Mouse (Mus musculus) limb, embryonic 14.5 days (tissue): ENCODE results near the gene Gpx3. TPM values are rescaled to one million over a fixed set of nuclear protein-coding genes. Genes with fewer than 3 reads are reported as not detected.

Experiments
- ATAC-seq: fragments of 200-750 bp; cut with Nextera tagmentation; 2 replicates; pipeline ENCODE4 v1.8.0; 2017; ENCODE audit warnings: low read depth, moderate number of reproducible peaks, moderate TSS enrichment; ENCODE audit not compliant: low FRiP score
- DNase-seq: peaks from one replicate; pipeline ENCODE4 v3.0.0-alpha.2; 2015; ENCODE audit warnings: low spot score
- H3K27ac ChIP-seq: fragments of 300-500 bp; sonication (generic); replicated peaks from 2 replicates; pipeline ENCODE4 v1.5.1; 2014; ENCODE audit warnings: low read depth, mild to moderate bottlenecking, low read length, moderate library complexity, mixed read lengths
- H3K27me3 ChIP-seq: fragments of 300-500 bp; sonication (generic); 2 replicates; pipeline ENCODE4 v1.6.1; 2014; ENCODE audit warnings: low read length, mixed read lengths; ENCODE audit not compliant: control insufficient read depth, insufficient read depth
- H3K36me3 ChIP-seq: fragments of 300-500 bp; sonication (generic); 2 replicates; pipeline ENCODE4 v1.6.1; 2014; ENCODE audit warnings: mild to moderate bottlenecking, low read length, moderate library complexity, mixed read lengths; ENCODE audit not compliant: control insufficient read depth, insufficient read depth
- H3K4me1 ChIP-seq: fragments of 300-500 bp; sonication (generic); 2 replicates; pipeline ENCODE4 v1.6.1; 2014; ENCODE audit warnings: antibody characterized with exemption, low read length, mixed read lengths; ENCODE audit not compliant: control insufficient read depth, insufficient read depth
- H3K4me2 ChIP-seq: fragments of 300-500 bp; sonication (generic); replicated peaks from 2 replicates; pipeline ENCODE4 v1.6.1; 2014; ENCODE audit warnings: low read depth, mild to moderate bottlenecking, low read length, moderate library complexity; ENCODE audit not compliant: severe bottlenecking
- H3K4me3 ChIP-seq: fragments of 300-500 bp; sonication (generic); replicated peaks from 2 replicates; pipeline ENCODE4 v1.5.1; 2014; ENCODE audit warnings: low read length
- H3K9ac ChIP-seq: fragments of 300-500 bp; sonication (generic); 2 replicates; pipeline ENCODE4 v1.6.1; 2014; ENCODE audit warnings: mild to moderate bottlenecking, low read depth, low read length, moderate library complexity; ENCODE audit not compliant: severe bottlenecking
- H3K9me3 ChIP-seq: fragments of 300-500 bp; sonication (generic); 2 replicates; pipeline ENCODE4 v1.6.1; 2016; ENCODE audit warnings: low read length; ENCODE audit not compliant: control insufficient read depth
- POLR2A ChIP-seq: fragments of 200-500 bp; IDR thresholded peaks from 2 replicates; pipeline ENCODE4 v1.8.0; 2012; ENCODE audit warnings: inconsistent platforms, mild to moderate bottlenecking, moderate library complexity, borderline replicate concordance; ENCODE audit not compliant: insufficient read depth, insufficient read length; ENCODE audit errors: extremely low read depth
- WGBS: fragments of 180-500 bp; shearing (Covaris S2); extraction: QIAGEN DNeasy Blood & Tissue Kit; methylation state at CpG from one replicate; pipeline ENCODE4 v1.1.7; 2014; 5-methylcytosine and 5-hydroxymethylcytosine counted together
- polyA plus RNA-seq, 2 experiments: library from polyadenylated mRNA; depleted of rRNA in 1 of 2; stranded (reverse) in 1 of 2; unstranded in 1 of 2; fragments of >200 nt; fragmentation: Nextera tagmentation in 1 of 2; extraction: Ambion mirVana in 1 of 2; gene quantifications; 2 replicates each; pipeline versions ENCODE4 v1.2.1 to v1.2.3; 2012 to 2014

Gene Gpx3
- polyA plus RNA-seq, 2 experiments = 14.5 to 37.3 TPM

DNA sequence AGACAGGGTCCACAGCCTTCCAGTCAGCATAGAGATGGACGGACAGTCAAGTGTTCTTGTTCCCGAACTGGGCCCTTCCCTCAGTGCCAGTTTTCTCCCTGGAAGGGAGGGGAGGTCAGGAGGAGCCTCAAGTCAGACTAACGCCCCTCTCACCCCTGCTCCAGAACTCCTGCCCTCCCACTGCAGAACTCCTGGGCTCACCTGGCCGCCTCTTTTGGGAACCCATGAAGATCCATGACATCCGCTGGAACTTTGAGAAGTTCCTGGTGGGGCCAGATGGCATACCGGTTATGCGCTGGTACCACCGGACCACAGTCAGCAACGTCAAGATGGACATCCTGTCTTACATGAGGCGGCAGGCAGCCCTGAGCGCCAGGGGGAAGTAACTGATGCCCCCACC lies 7.0 kb downstream of the Gpx3 start:
- ATAC-seq (no peak), DNase-seq (no peak)
- Histone ChIP-seq H3K36me3 (peaks cover 41% of the 10 kb centered on the region), H3K4me3 (no peak overlapping the region), H3K4me1 (no peaks in the 10 kb centered on the region), H3K4me2 (no peak overlapping the region), H3K27ac (no peak overlapping the region), H3K9me3 (no peaks in the 10 kb centered on the region), H3K9ac (no peak overlapping the region), H3K27me3 (no peaks in the 10 kb centered on the region)
- WGBS = 92% methylated on average over 11 of the region's 11 CpGs
- TF ChIP-seq POLR2A = no peak

GRCm38 (mm10) chr11:54910081-54910665 lies 7.9 kb downstream of the Gpx3 start:
- Histone ChIP-seq H3K9ac (no peak overlapping the region), H3K4me1 (no peaks in the 10 kb centered on the region), H3K9me3 (no peaks in the 10 kb centered on the region), H3K27me3 (no peaks in the 10 kb centered on the region), H3K4me3 (no peak overlapping the region), H3K4me2 (no peak overlapping the region), H3K36me3 (peaks cover 48% of the 10 kb centered on the region), H3K27ac (no peak overlapping the region)
- ATAC-seq (no peak), DNase-seq (no peak)
- 88% methylated on average over 12 of the region's 12 CpGs for WGBS
- TF ChIP-seq POLR2A = no peak

DNA sequence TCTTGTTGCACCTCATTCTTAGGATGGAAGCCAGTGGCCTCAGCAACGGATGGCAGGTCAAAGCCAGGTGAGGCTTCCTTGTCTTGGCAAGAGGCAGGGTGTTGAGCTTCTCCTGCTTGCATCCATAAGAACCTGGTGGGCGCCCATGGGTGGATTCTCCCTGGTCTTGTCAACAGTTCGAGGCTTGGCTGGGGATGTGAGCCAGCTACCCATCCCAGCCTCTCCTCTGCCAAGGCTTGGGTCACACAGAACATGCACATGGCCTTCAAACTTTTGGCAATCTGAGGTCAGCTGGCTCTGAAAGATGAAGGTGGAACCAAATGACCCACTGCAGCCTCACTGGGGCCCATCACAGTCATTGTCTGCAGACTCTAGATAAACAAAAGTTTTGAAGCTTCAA lies 8.9 kb downstream of the Gpx3 start:
- 95% methylated on average over 3 of the region's 3 CpGs for WGBS
- no peak overlapping the region for H3K4me3 ChIP-seq
- ATAC-seq = no peak
- H3K27me3 ChIP-seq = no peaks in the 10 kb centered on the region
- TF ChIP-seq POLR2A = no peak
- no peak overlapping the region for H3K9ac ChIP-seq
- no peak overlapping the region for H3K4me2 ChIP-seq
- H3K27ac ChIP-seq = no peak overlapping the region
- H3K4me1 ChIP-seq = no peaks in the 10 kb centered on the region
- no peaks in the 10 kb centered on the region for H3K9me3 ChIP-seq
- peaks cover 57% of the 10 kb centered on the region for H3K36me3 ChIP-seq
- DNase-seq = no peak

GRCm38 (mm10) chr11:54911671-54912502 lies 9.6 kb downstream of the Gpx3 start:
- Histone ChIP-seq H3K4me3 (no peak overlapping the region), H3K27ac (no peak overlapping the region), H3K4me2 (no peak overlapping the region), H3K9me3 (no peaks in the 10 kb centered on the region), H3K9ac (no peak overlapping the region), H3K36me3 (peaks cover 64% of the 10 kb centered on the region), H3K27me3 (no peaks in the 10 kb centered on the region), H3K4me1 (no peaks in the 10 kb centered on the region)
- WGBS = 89% methylated on average over 7 of the region's 7 CpGs
- no peak for ATAC-seq
- DNase-seq = no peak
- no peak for TF ChIP-seq POLR2A

DNA sequence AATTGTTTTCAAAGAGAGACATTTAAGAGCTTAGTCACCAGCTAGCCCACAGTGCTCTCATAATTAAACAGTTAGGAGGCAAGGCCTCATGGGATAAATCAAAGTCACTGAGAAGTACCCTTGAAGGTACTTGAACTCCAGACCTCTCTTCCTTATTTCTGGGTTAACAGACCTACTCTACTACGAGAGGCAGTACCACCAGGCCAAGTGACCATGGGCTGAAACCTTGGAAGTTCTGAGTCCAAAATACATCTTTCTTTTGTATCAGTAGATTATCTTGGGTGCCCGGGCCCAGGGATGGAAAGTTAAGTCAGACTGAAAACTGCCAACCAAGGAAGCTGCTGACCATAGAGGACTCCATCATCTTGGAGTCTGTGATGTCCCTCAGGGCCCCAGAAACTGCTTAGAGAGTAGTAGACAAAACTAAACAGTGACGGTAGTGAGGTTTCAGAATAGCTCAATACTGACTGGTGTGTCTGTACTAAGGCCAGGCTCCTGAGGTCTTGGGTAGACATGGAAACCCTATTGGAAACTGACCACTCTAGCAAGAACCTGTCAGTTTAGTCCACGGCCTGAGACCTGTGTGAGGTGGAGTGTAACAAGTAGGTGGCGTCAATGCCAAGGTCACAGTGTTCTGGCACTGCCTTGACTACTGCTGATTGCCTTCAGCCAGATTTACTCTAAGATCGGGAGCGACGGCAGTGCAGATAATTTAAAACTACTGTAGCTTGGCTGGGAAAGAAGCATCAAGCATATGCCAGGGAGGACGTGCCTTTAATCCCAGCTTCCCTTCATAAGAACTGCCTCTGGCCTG lies 10.5 kb downstream of the Gpx3 start:
- WGBS = 89% methylated on average over 9 of the region's 9 CpGs
- no peaks in the 10 kb centered on the region for H3K27me3 ChIP-seq
- DNase-seq (no peak), ATAC-seq (no peak)
- no peaks in the 10 kb centered on the region for H3K4me1 ChIP-seq
- no peak overlapping the region for H3K9ac ChIP-seq
- no peak overlapping the region for H3K4me2 ChIP-seq
- H3K9me3 ChIP-seq = no peaks in the 10 kb centered on the region
- no peak overlapping the region for H3K4me3 ChIP-seq
- peaks cover 72% of the 10 kb centered on the region for H3K36me3 ChIP-seq
- TF ChIP-seq POLR2A = no peak
- H3K27ac ChIP-seq = no peak overlapping the region
